Mouse (Mus musculus): Measurements from ENCODE around the gene Gpr4. TPM values are rescaled to one million over a fixed set of nuclear protein-coding genes. Genes with fewer than 3 reads are reported as not detected.
A peak's percentile ranks its signal among the peaks of the same experiment; 100 is the strongest.

Gpr4 gene
- polyA plus RNA-seq, 1 experiment from 2014 or later, result 1.8 TPM

DNA sequence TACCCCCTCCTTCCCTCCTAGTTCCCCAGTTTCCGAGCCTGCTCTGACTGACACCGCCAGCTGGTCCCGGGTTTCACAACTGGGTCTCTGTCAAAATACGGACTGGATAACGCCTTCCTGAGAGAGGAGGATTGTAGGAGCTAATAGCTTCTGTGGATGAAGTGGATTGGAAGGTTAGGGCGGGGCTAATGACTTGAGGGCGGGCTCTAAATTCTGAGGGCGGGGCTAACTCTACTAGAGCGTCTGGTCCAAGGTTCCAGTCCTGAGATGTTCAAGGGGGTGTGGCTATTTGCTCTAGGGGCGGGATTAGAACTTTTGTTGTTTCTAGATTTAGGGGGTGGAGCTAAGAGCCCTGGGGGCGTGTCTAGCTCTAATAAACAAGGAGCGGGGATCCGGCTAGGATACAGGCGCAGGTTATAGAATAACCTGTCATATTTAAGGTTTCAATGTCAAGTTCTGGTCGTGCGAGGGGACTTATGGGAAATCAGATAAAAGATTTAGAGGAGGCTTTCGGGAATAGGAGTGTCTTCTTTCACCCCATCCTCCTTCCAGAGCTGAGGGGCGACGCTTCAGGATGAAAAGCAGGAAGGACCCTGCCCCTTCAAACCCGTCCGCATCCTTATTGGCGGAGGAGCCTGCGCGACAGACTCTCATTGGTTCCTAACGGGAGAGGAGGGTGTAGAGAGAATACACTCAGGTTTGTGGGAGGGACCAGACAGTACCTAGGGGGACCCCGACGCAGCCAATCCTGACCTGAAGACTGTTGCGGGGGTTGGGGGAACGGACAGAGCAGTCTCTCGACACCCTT is 36.4 kb upstream of the Gpr4 start, which contains the start of gene Eml2:
Gene Eml2 (plus strand): TSS at position 714 of the 808 bp plus-strand sequence.
- H3K4me3 ChIP-seq (replicated peaks), result peak within 1 kb of the TSS; percentile 69
- peak within 1 kb of the TSS; percentile 77 for H3K27ac ChIP-seq
- peaks cover 38% of the 10 kb centered on the region for H3K27me3 ChIP-seq
- peak; percentile 96 for ATAC-seq
- no peaks in the 10 kb centered on the region for H3K36me3 ChIP-seq
- peaks cover 54% of the 10 kb centered on the region for H3K4me1 ChIP-seq (replicated peaks)
- H3K4me2 ChIP-seq (replicated peaks), result peak within 1 kb of the TSS; percentile 74
- H3K9me3 ChIP-seq, result no peaks in the 10 kb centered on the region
- H3K9ac ChIP-seq (replicated peaks), result peak within 1 kb of the TSS; percentile 79
- under 1% methylated on average over 30 of the region's 30 CpGs for WGBS

DNA sequence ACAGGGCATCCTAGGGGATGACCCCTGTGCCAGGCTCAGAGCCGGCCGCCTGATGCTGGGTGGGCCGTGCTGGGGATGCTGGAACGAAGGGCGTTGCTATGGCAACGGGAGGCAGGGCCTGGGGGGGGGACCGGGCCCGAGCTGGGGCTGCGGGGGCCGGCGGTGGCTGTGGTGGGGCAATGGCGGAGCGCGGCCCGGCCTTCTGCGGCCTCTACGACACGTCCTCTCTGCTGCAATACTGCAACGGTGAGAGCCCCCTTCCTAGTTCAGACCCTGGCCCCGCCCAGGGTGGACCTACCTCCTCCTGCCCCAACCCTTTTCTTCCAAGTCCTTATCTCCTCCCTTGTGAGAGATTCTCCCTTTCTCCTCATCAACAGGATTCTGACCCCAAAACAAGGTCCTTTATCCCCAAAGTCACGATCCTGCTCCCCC is 35.8 kb upstream of the Gpr4 start:
- peaks cover 58% of the 10 kb centered on the region for H3K4me1 ChIP-seq (replicated peaks)
- ATAC-seq, result peak; percentile 64
- no peaks in the 10 kb centered on the region for H3K9me3 ChIP-seq
- peak overlapping the region; percentile 79 for H3K9ac ChIP-seq (replicated peaks)
- 2% methylated on average over 20 of the region's 21 CpGs for WGBS
- H3K4me2 ChIP-seq (replicated peaks), result peak overlapping the region; percentile 74
- peak overlapping the region; percentile 69 for H3K4me3 ChIP-seq (replicated peaks)
- H3K27ac ChIP-seq, result peak overlapping the region; percentile 77
- H3K36me3 ChIP-seq, result peaks cover 2% of the 10 kb centered on the region; the same call in 1 of the 2 replicates
- peaks cover 39% of the 10 kb centered on the region for H3K27me3 ChIP-seq

DNA sequence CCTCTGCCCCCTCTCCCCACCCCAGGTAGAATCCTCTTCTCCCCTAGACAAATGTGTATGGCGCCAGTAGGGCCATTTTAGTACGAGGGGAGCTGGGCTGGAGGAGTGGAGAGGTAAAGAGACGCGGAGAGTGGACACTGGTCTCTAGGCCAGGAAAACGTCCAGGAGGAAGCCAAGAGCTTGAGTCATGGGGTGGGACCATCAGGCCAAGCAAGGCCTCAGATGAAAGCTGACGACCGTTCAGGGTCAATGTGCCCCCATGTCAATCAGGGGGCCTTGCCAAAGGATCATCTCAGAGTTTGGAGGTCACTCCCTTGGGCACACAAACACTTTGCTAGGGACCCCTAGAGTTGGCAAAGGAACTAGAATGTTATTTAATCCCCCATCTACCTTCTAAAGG is 35.1 kb upstream of the Gpr4 start:
- ATAC-seq, result no peak
- H3K27me3 ChIP-seq, result peaks cover 39% of the 10 kb centered on the region
- no peaks in the 10 kb centered on the region for H3K9me3 ChIP-seq
- H3K4me2 ChIP-seq (replicated peaks), result peak overlapping the region; percentile 74
- peaks cover 55% of the 10 kb centered on the region for H3K4me1 ChIP-seq (replicated peaks)
- H3K9ac ChIP-seq (replicated peaks), result peak overlapping the region; percentile 79
- peak overlapping the region; percentile 69 for H3K4me3 ChIP-seq (replicated peaks)
- H3K27ac ChIP-seq, result peak overlapping the region; percentile 77; the same call in 1 of the 2 replicates
- peaks cover 8% of the 10 kb centered on the region for H3K36me3 ChIP-seq
- WGBS, result 68% methylated on average over 7 of the region's 7 CpGs

DNA sequence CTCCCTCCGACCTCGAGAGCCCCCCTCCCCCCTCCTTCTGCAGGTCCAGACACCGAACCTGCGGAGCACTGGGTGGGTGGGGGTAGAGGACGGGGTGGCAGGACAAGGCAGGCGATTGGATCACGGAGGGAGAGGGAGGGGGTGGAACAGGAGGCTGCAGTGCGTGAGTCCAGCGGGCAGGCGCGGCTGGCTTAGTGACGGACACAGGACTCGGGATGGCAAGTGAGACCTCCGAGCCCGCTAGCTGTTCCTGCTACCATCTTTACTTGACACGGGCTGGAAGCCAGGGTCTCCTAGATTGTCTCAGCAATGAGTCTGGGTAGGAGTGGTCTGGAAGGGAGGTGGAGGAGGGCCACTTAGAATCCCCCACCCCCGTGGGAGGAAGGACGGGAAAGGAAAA is 34.3 kb upstream of the Gpr4 start:
- Histone ChIP-seq H3K4me2 (replicated peaks) (peak overlapping the region; percentile 74), H3K36me3 (peaks cover 16% of the 10 kb centered on the region), H3K9ac (replicated peaks) (peak overlapping the region; percentile 79), H3K4me3 (replicated peaks) (peak overlapping the region; percentile 69), H3K27ac (no peak overlapping the region), H3K27me3 (peaks cover 39% of the 10 kb centered on the region), H3K9me3 (no peaks in the 10 kb centered on the region), H3K4me1 (replicated peaks) (peaks cover 47% of the 10 kb centered on the region)
- 6% methylated on average over 18 of the region's 18 CpGs for WGBS
- ATAC-seq, result no peak

DNA sequence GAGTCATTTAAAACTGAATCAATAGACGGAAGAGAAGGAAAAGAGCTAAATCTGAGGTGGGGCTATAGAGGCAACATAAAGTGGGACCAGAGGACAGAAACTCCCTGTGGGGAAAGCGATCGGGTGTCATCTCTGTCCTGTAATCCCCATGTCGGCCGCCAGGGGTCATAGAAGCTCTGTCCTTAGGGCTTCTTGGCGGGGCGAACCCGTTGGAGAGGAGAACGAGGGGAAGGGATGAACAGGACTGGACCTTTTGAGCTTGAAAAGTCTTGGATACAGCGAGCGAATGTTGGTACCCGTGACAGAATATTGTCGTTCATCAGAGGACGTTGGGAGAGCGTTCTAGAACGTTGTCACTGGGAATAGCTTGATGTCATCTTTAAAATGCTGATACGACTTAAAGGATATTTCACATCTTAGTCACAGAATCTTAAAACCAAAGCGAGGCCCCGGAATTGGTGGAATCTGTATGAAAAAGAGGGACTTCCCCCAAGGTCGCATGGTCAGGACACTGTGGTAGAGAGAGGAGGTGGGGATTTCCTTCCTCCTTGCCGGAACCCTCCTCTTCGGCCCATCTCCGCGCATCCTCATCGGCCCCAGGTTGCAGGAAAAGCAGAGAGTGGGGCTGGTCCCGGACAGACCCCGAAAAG is 33.8 kb upstream of the Gpr4 start:
- Histone ChIP-seq H3K4me3 (replicated peaks) (peak overlapping the region; percentile 69), H3K27me3 (peaks cover 39% of the 10 kb centered on the region), H3K9me3 (no peaks in the 10 kb centered on the region), H3K36me3 (peaks cover 19% of the 10 kb centered on the region), H3K4me2 (replicated peaks) (peak overlapping the region; percentile 74), H3K27ac (no peak overlapping the region), H3K4me1 (replicated peaks) (peaks cover 43% of the 10 kb centered on the region), H3K9ac (replicated peaks) (peak overlapping the region; percentile 79)
- no peak for ATAC-seq
- 7% methylated on average over 27 of the region's 27 CpGs for WGBS

DNA sequence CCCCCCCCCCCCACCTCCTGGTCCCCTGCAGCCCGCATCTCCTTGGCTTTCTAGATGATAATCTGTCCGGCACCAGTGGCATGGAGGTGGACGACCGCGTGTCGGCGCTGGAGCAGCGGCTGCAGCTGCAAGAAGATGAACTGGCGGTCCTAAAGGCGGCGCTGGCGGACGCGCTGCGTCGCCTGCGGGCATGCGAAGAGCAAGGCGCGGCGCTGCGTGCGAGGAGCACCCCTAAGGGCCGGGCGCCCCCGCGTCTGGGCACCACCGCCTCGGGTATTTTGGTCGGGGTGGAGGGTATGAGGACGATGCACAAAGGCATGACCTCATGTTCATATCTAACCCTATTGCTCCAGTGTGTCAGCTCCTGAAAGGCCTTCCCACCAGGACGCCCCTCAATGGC is 33.2 kb upstream of the Gpr4 start:
- ATAC-seq, result no peak
- Histone ChIP-seq H3K9me3 (no peaks in the 10 kb centered on the region), H3K4me3 (replicated peaks) (peak overlapping the region; percentile 69), H3K27ac (no peak overlapping the region), H3K27me3 (peaks cover 39% of the 10 kb centered on the region), H3K9ac (replicated peaks) (peak overlapping the region; percentile 17; the same call in 1 of the 2 replicates), H3K4me1 (replicated peaks) (peaks cover 43% of the 10 kb centered on the region), H3K4me2 (replicated peaks) (peak overlapping the region; percentile 74), H3K36me3 (peaks cover 25% of the 10 kb centered on the region)
- WGBS, result 1% methylated on average over 31 of the region's 32 CpGs

DNA sequence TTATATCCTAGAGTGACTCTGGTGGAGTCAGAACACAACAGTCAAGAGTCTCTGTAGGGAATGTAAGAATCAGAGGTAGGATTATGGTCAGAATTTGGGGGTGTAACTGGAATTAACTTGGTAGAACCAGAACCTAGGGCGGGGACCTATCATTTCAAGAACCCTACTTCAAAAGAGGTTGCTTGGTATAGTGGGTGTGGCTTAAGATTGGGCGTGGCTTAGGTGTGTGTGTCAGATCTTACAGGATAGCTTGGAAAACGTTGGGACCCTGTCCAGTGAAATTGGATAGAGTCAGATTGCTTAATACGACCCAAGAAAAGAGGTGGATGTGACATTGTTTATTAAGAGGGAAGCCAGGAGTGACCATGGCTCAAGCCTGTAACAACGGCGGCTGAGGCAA is 32.4 kb upstream of the Gpr4 start:
- Histone ChIP-seq H3K27ac (no peak overlapping the region), H3K4me2 (replicated peaks) (peak overlapping the region; percentile 74), H3K4me1 (replicated peaks) (peaks cover 50% of the 10 kb centered on the region), H3K9me3 (no peaks in the 10 kb centered on the region), H3K27me3 (peaks cover 39% of the 10 kb centered on the region), H3K9ac (replicated peaks) (no peak overlapping the region), H3K36me3 (peaks cover 28% of the 10 kb centered on the region), H3K4me3 (replicated peaks) (no peak overlapping the region)
- 38% methylated on average over 6 of the region's 6 CpGs for WGBS
- no peak for ATAC-seq

DNA sequence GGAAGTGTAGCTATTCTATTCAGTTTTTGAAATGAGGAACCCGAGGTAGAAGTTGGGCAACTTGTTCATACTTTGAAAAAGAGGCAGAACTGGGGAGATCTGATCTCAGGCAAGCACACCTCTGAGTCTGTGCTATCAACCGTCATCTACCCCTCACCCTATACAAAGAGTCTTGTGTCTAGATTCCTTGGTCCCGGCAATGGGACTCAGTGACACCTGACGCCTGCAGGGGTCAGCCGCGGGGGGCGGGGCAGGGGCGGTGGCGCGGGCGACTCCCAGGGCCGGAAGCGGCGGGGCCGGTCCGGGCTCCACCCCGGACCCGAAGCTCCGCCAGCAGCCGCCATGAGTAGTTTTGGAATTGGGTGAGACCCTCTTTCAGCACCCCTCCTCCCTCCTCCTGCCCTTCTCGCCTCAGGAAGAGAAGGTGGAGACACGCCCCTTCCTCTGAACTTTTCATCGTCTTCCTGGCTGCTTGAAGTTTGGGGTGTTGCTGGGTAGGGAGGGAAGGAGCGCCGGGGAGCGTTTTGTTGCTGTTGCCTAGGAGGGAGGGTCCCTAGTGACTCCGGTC is 31.4 kb upstream of the Gpr4 start:
- H3K27ac ChIP-seq, result no peak overlapping the region

DNA sequence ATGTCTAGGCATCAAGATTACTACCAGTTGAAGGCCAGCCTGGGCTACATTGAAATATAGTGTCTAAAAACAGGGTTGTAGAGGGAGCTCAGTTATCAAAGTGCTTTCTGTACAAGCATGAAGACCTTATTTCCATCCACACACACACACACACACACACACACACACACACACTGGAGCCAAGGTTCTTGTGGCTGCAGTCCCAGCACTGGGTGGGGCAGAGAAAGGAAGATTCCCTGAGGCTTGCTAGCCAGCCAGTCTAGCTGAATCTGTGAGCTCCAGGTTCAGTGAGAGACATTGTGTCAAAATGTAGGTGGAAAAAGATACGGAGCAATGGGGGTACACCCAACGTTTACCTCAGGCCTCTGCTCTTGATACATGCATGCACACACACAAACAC is 28.1 kb upstream of the Gpr4 start:
- H3K9me3 ChIP-seq, result no peaks in the 10 kb centered on the region
- no peak overlapping the region for H3K4me2 ChIP-seq (replicated peaks)
- H3K27me3 ChIP-seq, result peaks cover 18% of the 10 kb centered on the region
- peaks cover 62% of the 10 kb centered on the region for H3K36me3 ChIP-seq
- H3K9ac ChIP-seq (replicated peaks), result no peak overlapping the region
- H3K27ac ChIP-seq, result no peak overlapping the region
- no peak overlapping the region for H3K4me3 ChIP-seq (replicated peaks)
- no peak for ATAC-seq
- H3K4me1 ChIP-seq (replicated peaks), result peaks cover 30% of the 10 kb centered on the region
- 81% methylated on average over 2 of the region's 2 CpGs for WGBS

More for the DNA sequence above, 31.4 kb upstream of the Gpr4 start:
- Histone ChIP-seq H3K36me3 (peaks cover 36% of the 10 kb centered on the region), H3K4me2 (replicated peaks) (peak overlapping the region; percentile 55), H3K27me3 (peaks cover 39% of the 10 kb centered on the region), H3K4me1 (replicated peaks) (peaks cover 57% of the 10 kb centered on the region), H3K9me3 (no peaks in the 10 kb centered on the region), H3K9ac (replicated peaks) (peak overlapping the region; percentile 36; the same call in 1 of the 2 replicates), H3K4me3 (replicated peaks) (peak overlapping the region; percentile 34)
- 1% methylated on average over 26 of the region's 27 CpGs for WGBS
- ATAC-seq, result no peak

DNA sequence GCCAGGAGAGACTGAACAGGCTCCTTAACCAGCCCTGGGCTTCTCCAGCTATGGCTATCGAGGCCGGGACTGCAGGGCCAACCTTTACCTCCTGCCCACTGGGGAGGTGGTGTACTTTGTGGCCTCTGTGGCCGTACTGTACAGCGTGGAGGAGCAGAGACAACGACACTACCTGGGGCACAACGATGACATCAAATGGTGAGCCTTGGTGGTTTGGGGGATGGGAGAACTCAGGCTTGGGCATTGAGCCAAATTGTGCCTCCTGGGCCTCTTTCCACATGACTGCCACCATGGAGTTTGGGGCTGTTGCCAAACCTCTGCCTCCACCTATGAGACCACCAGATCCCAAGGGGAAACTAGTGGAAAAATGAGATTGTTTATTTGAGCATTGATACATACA is 27.6 kb upstream of the Gpr4 start:
- peak; percentile 50; the same call in 1 of the 2 replicates for ATAC-seq
- H3K27ac ChIP-seq, result 0 out of 2 replicates have a peak overlapping the region, but pooled peaks have one; percentile 45
- no peak overlapping the region for H3K4me2 ChIP-seq (replicated peaks)

DNA sequence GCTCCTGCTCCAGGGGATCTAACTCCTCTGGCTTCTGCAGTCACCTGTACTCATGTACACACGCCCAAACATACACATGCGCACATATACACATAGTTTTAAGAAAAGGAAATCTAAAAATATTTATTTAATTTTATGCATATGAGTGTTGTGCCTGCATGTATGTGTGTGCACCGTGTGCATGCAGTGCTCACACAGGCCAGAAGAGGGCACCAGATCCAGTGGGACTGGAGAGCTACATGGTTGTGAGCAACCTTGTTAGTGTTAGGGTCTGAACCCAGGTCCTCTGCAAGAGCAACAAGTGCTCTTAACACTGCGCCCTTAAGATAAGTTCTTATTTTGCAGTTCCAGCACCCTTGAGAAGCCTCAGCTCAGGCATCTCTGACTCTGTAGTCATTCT is 17.7 kb upstream of the Gpr4 start:
- H3K36me3 ChIP-seq, result peaks cover 83% of the 10 kb centered on the region
- H3K4me3 ChIP-seq (replicated peaks), result no peak overlapping the region
- no peaks in the 10 kb centered on the region for H3K9me3 ChIP-seq
- no peak overlapping the region for H3K9ac ChIP-seq (replicated peaks)
- H3K27me3 ChIP-seq, result no peaks in the 10 kb centered on the region
- no peaks in the 10 kb centered on the region for H3K4me1 ChIP-seq (replicated peaks)
- ATAC-seq, result no peak
- WGBS, result 97% methylated on average over 4 of the region's 4 CpGs
- H3K4me2 ChIP-seq (replicated peaks), result no peak overlapping the region
- H3K27ac ChIP-seq, result no peak overlapping the region

More for the DNA sequence above, 27.6 kb upstream of the Gpr4 start:
- H3K36me3 ChIP-seq, result peaks cover 64% of the 10 kb centered on the region
- no peak overlapping the region for H3K4me3 ChIP-seq (replicated peaks)
- H3K27me3 ChIP-seq, result peaks cover 13% of the 10 kb centered on the region
- peaks cover 25% of the 10 kb centered on the region for H3K4me1 ChIP-seq (replicated peaks)
- 0 out of 2 replicates have a peak overlapping the region, but pooled peaks have one; percentile 19 for H3K9ac ChIP-seq (replicated peaks)
- no peaks in the 10 kb centered on the region for H3K9me3 ChIP-seq
- 62% methylated on average over 6 of the region's 6 CpGs for WGBS

DNA sequence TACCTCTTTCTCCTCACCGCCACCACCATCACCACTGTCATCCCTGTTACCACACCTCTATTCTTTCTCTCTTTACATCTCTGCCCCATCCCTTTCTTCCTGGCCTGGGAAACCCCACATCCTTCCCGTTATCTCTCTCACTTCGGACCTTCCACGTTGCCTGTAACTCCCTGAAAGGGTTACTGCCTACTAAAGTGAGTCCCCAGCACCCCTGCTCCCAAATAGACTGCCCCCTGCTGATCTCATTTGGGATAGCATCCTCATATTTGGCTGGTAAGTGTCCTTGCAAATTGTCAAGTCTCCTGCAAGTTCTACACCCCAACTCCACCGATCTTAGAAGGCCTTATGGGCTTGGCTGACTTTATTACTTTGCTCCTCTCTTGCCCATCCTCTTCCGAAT is 15.7 kb upstream of the Gpr4 start:
- no peak overlapping the region for H3K4me2 ChIP-seq (replicated peaks)
- peaks cover 73% of the 10 kb centered on the region for H3K36me3 ChIP-seq
- H3K9me3 ChIP-seq, result no peaks in the 10 kb centered on the region
- H3K27ac ChIP-seq, result no peak overlapping the region
- 63% methylated on average over 6 of the region's 6 CpGs for WGBS
- no peak overlapping the region for H3K4me3 ChIP-seq (replicated peaks)
- H3K27me3 ChIP-seq, result no peaks in the 10 kb centered on the region
- no peak overlapping the region for H3K9ac ChIP-seq (replicated peaks)
- ATAC-seq, result no peak
- no peaks in the 10 kb centered on the region for H3K4me1 ChIP-seq (replicated peaks)

Measured in midbrain, embryonic 13.5 days (tissue).